Mouse (Mus musculus) small intestine, adult 2 months (tissue): ENCODE measurements around the gene Pin1.

Experiments used
- CTCF ChIP-seq: fragments of 200-500 bp; IDR thresholded peaks from 2 replicates; pipeline ENCODE4 v1.5.1; 2012; ENCODE audit warnings: low read depth, mild to moderate bottlenecking, control low read depth, inconsistent platforms, low read length, moderate library complexity, mixed read lengths; ENCODE audit not compliant: insufficient replicate concordance, insufficient read length; ENCODE audit errors: extremely low read depth
- POLR2A ChIP-seq: fragments of 200-500 bp; IDR thresholded peaks from 2 replicates; pipeline ENCODE4 v1.6.1; 2012; ENCODE audit warnings: low read depth, mild to moderate bottlenecking, control low read depth, inconsistent platforms, low read length, moderate library complexity

DNA sequence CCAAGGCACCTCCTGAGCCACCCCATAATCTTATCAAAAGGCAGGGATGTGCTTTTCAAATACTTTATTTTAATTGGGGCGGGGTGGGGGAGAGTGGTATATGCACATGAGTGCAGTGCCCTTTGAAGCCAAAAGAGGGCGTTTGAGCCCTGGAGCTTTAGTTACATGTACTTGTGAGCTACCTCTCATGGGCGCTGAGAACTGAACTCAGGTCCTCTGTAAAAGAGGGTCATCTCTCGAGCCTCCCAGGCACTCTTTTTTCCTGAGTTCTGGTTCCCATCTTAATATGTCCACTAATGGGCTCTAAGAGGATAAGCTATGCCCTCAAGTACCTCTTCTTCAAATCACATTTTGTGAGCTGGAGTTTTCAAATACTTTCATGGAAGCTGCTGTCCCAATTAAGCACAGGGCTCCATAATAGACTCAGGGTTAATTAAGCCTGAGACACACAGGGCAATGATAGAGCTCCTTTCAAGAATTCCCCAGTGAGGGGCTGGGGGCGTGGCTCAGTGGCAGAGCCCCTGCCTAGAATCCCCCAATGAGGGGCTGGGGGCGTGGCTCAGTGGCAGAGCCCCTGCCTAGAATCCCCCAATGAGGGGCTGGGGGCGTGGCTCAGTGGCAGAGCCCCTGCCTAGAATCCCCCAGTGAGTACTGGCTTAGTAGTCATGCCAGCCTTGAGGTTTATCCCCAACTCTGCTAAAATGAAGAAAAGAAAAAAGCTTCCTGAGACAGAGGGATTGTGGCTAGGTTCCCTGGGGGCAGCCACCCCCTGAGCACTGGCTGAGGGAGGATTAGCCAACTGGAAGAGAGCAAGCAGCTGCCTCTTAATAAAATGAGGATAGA, 29.9 kb downstream of the Pin1 start:
- TF ChIP-seq CTCF = no peak
- no peak for TF ChIP-seq POLR2A
